35 mouse cellular contexts compared by ENCODE assay signal in the genomic region with DNA sequence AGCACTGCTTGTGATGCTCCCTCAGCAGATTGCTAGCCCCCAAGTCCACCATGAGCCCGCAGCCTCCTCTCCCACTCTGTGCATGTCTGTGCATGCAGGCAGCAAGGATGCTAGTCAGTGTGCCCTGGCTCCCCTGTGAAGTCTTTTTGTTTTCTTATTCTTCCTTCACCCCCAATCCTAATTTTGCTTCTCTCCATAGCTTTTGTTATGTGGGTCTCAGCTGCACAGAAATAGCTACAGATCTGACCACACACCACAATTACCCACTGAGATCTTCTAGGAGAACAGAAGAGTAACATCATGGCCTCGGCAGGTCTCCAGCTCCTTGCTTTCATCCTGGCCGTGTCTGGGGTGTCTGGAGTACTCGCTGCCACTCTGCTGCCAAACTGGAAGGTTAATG. TPM values are rescaled to one million over a fixed set of nuclear protein-coding genes. Genes with fewer than 3 reads are reported as not detected.
"Had no signal": no experiment of that assay in that cellular context is flagged by ENCODE, and none has a peak within 500 bp of the region (broad histone marks: within the 10 kb centered on the region; RNA-seq: fewer than 3 reads in every experiment).

Gene Cldn20 (plus strand): TSS at position 301 of the 400 bp plus-strand sequence.

- H3K4me3 ChIP-seq: embryonic facial prominence, embryonic 10.5 days; embryonic facial prominence, embryonic 12.5 days; embryonic facial prominence, embryonic 13.5 days; embryonic facial prominence, embryonic 15.5 days; erythroblast, embryonic 14.5 days; forebrain, embryonic 10.5 days; forebrain, embryonic 12.5 days; forebrain, embryonic 13.5 days; forebrain, embryonic 15.5 days; gastrocnemius, adult 2 months; heart, adult 2 months had no signal

- H3K9me3 ChIP-seq: embryonic facial prominence, embryonic 10.5 days; embryonic facial prominence, embryonic 12.5 days; embryonic facial prominence, embryonic 13.5 days; embryonic facial prominence, embryonic 15.5 days; forebrain, embryonic 10.5 days; forebrain, embryonic 12.5 days; forebrain, embryonic 13.5 days; forebrain, embryonic 15.5 days had no signal

- H3K9ac ChIP-seq: embryonic facial prominence, embryonic 12.5 days; embryonic facial prominence, embryonic 13.5 days; embryonic facial prominence, embryonic 15.5 days; forebrain, embryonic 12.5 days; forebrain, embryonic 13.5 days; forebrain, embryonic 15.5 days; forebrain, postnatal 0 days had no signal

- DNase-seq: cerebellum, adult 2 months; cerebellum, adult 8-10 months; cerebellum, adult 9-10 months; cerebellum, adult 9-11 months; cerebellum, postnatal 10 days; cerebellum, postnatal 14 days; cerebellum, postnatal 25 days; cerebellum, postnatal 36 days; embryo, embryonic 11 days; forebrain, postnatal 0 days; gastrocnemius, adult 2 months; gastrocnemius, postnatal 10 days; gastrocnemius, postnatal 14 days; gastrocnemius, postnatal 25 days; gastrocnemius, postnatal 36 days; heart, adult 11 months; heart, adult 18-20 months; heart, adult 2 months had no signal

- H3K27ac ChIP-seq: embryonic facial prominence, embryonic 10.5 days; embryonic facial prominence, embryonic 12.5 days; embryonic facial prominence, embryonic 13.5 days; embryonic facial prominence, embryonic 15.5 days; forebrain, embryonic 10.5 days; forebrain, embryonic 12.5 days; forebrain, embryonic 13.5 days; forebrain, embryonic 15.5 days; gastrocnemius, adult 2 months; heart, adult 2 months had no signal

- H3K4me1 ChIP-seq: embryonic facial prominence, embryonic 10.5 days; embryonic facial prominence, embryonic 12.5 days; embryonic facial prominence, embryonic 13.5 days; embryonic facial prominence, embryonic 15.5 days; forebrain, embryonic 10.5 days; forebrain, embryonic 12.5 days had no signal

- H3K27me3 ChIP-seq: embryonic facial prominence, embryonic 12.5 days; embryonic facial prominence, embryonic 13.5 days; embryonic facial prominence, embryonic 15.5 days; forebrain, embryonic 12.5 days; forebrain, embryonic 13.5 days; forebrain, embryonic 15.5 days had no signal

- ATAC-seq: forebrain, embryonic 13.5 days; forebrain, embryonic 14.5 days; forebrain, embryonic 15.5 days; forebrain, embryonic 16.5 days; forebrain, postnatal 0 days had no signal

- H3K36me3 ChIP-seq: embryonic facial prominence, embryonic 12.5 days had no signal

- H3K4me2 ChIP-seq: embryonic facial prominence, embryonic 12.5 days; embryonic facial prominence, embryonic 13.5 days; embryonic facial prominence, embryonic 15.5 days; forebrain, embryonic 12.5 days; forebrain, embryonic 13.5 days; forebrain, embryonic 15.5 days had no signal

RNA-seq across cellular contexts. Expression of gene Cldn20, which starts in this region (rescaled TPM):
- total RNA-seq: common myeloid progenitor, adult 5-6 weeks; gastrocnemius, adult 18-20 months; gastrocnemius, adult 2 months; gastrocnemius, adult 8-10 months; gastrocnemius, postnatal 14 days; gastrocnemius, postnatal 25 days; gastrocnemius, postnatal 36 days; granulocyte monocyte progenitor cell, adult 5-6 weeks; heart, adult 18-20 months; heart, adult 2 months had no signal
- polyA plus RNA-seq: embryonic facial prominence, embryonic 10.5 days; embryonic facial prominence, embryonic 11.5 days; erythroblast, embryonic 14.5 days; forebrain, embryonic 10.5 days; forebrain, embryonic 11.5 days; forebrain, embryonic 12.5 days had no signal
